Mouse (Mus musculus) thymus, postnatal 10 days (tissue): ENCODE data around the gene Znrd1.
A peak's percentile ranks its signal among the peaks of the same experiment; 100 is the strongest.

Source experiments
- DNase-seq, 2 experiments: peaks; one replicate each; pipeline ENCODE4 v3.0.0; 2021; ENCODE audit warnings: low spot score in 2 of 2

The Znrd1 gene

DNA sequence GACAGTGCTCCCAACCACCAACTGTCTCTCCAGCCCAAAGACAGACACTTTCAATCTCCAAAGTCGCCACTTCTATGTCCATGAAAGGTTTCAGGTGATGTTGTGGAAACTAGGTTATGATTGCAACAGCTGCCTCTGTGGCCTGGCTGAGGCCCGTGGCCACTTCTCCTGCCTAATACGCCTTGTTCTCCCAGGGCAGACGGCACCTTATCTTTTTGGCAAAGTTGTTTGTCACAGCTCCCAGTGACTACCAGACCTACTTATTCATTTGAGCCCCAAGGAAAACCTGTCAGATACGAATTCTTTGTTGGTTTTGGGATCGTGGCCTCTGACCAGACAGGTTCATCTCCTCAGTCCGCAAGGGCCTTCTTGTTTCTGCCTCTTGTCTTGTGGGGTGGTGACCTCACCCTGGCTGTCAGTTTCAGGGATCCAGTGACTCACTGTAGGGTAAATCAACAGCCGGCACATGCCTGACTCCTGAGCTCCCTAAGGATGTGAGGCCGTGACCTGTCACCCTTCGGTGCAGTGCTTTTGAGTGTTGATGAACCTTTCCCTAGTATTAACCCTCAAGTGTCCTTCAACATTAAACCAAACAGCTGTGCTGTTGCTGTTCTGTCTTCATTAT, 30.8 kb downstream of the Znrd1 start:
- no peak for DNase-seq

DNA sequence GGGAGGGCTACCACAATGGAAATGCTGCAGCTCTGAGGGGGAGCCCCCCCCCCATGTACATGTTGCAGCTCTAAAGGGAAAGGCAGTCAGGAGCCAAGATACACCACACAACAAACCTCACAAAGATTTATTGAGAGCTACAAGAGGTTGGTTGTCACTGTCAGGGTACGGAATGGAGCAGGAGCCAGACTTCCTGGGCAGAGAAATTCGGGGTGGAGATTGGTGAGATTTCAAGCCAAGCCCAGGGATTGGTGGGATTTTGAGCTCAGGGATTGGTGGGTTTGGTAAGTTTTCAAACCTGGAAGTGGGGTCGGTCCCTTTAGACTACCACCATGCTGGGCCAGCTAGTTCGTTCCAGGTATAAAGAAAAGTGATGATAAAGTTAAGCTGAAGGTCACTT, 34.9 kb downstream of the Znrd1 start:
- no peak for DNase-seq

DNA sequence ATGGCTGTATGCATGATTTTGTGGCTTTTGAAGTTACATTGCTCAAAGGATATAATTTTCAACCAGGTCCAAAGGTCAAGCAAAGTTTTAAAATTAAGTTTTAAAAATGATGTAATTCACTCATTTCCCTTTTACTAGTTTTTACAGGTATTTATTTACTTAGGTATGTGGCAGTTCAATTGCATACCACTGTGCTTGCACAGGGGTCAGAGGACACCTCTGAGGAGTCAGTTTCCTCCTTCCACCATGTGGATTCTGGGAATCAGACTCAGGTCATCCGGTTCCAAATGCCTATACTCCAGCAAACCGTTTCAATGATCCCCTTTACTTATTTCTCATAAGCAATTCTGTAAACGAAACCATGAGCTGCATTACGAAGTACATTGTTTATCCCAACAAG, 35.6 kb downstream of the Znrd1 start:
- no peak for DNase-seq

DNA sequence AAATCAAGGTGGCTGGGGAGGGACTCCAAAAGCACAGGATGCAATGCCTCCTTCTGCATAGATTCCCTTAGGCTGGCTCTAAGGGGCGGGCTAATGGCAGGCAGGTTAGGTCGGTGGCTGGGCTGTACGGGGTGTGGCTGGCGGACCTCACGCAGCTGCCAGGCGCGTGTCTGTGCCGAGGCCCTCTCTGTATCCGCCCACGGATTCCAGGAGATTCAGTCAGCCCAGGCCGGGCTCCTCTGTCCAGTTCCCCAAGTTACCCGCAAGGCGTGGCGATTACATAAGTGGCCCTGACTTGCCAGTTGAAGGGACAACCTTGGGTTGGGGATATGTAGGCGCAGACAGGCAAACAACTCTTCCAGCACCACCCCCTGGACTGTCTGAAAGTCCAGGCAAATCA, 38.1 kb downstream of the Znrd1 start:
- DNase-seq = no peak

DNA sequence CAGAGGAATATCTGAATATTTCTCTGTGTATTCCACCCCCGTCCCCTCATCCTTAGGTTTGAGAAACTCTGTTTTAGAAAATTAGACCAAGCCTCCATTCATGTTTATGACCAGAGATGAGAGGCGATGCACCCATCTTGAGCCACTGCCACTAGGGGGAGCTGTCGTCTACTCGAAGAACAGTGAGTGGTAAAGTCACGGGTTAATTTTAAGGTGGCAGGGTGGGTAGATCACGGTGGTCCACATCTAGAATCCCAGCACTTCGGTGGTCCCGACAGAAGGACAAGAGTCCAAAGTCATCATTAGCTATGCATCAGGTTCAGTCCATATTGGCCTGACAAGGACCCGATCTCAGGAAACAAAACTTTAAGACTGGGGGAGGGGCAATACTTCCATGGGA, 43.3 kb downstream of the Znrd1 start:
- peak; percentile 27 to 78 for DNase-seq

DNA sequence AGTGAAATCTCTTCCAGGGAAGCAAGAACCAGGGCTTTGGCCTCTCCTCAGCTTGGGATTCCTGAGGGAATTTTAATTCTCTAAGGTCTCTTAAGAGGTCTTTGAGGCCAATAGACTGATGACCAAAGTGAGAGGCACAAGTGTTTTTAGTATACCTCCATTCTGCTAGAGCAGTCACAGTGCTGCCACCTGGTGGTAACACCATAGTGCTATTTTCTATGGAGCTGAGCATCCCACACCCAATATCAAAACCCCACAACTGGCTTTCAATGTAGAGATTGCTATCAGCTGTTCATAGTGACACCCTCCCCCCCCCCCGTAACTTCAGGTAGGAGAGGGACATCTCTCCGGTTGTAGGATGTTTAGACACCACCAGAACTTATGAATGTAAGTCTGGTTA, 44.3 kb downstream of the Znrd1 start:
- DNase-seq = peak; percentile 39 to 81

DNA sequence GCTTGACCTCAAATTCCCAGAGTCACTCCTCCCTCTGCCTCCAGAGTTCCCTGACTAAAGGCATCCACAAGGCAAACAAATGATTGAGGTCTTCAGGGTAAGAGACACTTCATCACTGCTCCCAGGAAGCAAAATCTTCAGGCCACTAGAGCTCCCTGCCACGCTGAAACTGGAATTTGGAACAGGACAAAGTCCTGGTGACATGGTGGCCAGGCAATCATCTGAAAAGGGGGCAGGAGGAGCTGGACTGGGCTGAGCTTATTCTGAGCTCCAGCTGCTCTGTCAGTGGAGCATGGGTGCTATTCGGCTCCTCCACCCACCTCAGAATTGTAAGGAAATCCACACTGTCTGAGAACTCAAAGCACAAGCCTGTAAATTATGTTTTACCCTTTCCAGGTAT, 46.3 kb downstream of the Znrd1 start:
- DNase-seq = no peak

DNA sequence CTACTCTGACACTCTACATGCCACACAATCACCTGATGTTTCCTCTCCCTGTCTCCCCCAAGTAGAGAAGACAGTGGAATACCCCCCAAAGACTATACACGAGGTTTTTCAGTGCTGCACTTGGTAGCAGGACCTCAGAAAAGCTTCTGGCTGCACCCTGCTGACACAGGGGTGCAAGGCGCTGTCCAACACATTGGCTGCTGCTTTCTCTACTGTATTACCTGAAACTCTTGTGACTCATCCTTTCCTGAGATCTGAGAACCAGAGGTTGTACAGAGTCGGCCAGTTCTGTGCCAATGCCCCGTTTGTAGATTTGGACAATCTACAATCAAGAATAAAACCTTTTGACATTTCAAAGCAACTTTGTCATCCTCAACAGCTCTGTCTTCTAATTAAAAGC, 48.6 kb downstream of the Znrd1 start:
- DNase-seq = no peak

DNA sequence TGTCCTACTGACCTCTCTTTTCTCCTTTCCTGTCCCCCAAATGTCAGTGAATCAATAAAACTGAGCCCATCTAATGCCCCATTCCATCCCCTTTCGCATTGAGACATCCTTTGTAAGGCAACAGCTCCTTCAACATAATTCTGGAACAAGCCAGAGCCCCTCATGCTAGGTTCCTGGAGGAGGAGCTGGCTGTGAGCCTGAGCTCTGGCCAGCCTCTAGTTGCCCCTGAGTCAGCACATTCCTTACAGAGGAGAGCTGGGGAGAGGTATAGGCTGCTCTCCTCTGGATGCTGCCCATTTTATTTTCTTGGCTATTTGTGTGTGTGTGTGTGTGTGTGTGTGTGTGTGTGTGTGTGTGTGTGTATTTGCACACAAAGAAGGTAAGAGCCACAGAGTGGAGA, 50.1 kb downstream of the Znrd1 start:
- no peak for DNase-seq
